Mouse (Mus musculus): Measurements from ENCODE around the gene Bmp10. TPM values are rescaled to one million over a fixed set of nuclear protein-coding genes. Genes with fewer than 3 reads are reported as not detected.

The Bmp10 gene
- polyA plus RNA-seq, 1 experiment from 2014 or later: not detected

Other genes starting within 250 kb of the Bmp10 start
- 2.7 and 2.9 TPM in 2 replicates for gene Antxr1, start 93.2 kb upstream of the Bmp10 start, polyA plus RNA-seq (2015; fragmentation: Nextera tagmentation; extraction: Ambion mirVana)
- gene Gkn1, start 78.1 kb upstream of the Bmp10 start, polyA plus RNA-seq (2015; fragmentation: Nextera tagmentation; extraction: Ambion mirVana): not detected in 2 replicates
- gene Gkn2, start 55.6 kb upstream of the Bmp10 start, polyA plus RNA-seq (2015; fragmentation: Nextera tagmentation; extraction: Ambion mirVana): not detected in 2 replicates
- gene Gkn3, start 40.1 kb upstream of the Bmp10 start, polyA plus RNA-seq (2015; fragmentation: Nextera tagmentation; extraction: Ambion mirVana): not detected in 2 replicates
- gene Arhgap25, start 104.3 kb downstream of the Bmp10 start, polyA plus RNA-seq (2015; fragmentation: Nextera tagmentation; extraction: Ambion mirVana): 1.2 and 1.8 TPM in 2 replicates
- 5.0 and 5.9 TPM in 2 replicates for gene Prokr1, start 161.7 kb downstream of the Bmp10 start, polyA plus RNA-seq (2015; fragmentation: Nextera tagmentation; extraction: Ambion mirVana)
- gene Aplf, start 243.2 kb downstream of the Bmp10 start, polyA plus RNA-seq (2015; fragmentation: Nextera tagmentation; extraction: Ambion mirVana): 12.7 and 12.9 TPM in 2 replicates

Measured in forebrain, embryonic 13.5 days (tissue).